Mouse (Mus musculus) stomach, postnatal 0 days (tissue): ENCODE measurements around the gene Banp.

ENCODE experiments used
- CTCF ChIP-seq: IDR thresholded peaks from 2 replicates; pipeline ENCODE4 v1.5.1; 2016; ENCODE audit warnings: antibody characterized with exemption, low read depth, mild to moderate bottlenecking, moderate library complexity
- EP300 ChIP-seq: optimal IDR thresholded peaks from 2 replicates; pipeline ENCODE3; 2016; ENCODE audit warnings: antibody characterized with exemption

DNA sequence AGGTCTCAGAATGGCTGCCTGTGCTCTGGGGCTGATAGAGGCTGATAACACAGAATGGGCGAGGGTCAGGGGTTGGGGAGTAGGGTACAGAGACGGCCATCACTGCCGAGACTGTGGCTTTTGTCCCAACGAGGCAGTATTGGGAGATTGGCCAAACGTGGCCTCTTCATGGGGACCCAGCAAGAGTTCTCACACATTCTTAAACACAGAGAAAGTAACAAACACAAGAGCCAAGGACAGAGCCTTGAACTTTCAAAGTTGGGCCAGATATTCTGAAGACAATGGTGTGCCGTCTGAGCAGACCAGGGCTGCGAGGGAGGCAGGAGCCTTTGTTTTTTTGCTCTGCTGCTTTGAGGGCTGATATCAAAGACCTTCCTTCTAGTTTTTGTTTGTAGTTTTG, 37.6 kb upstream of the Banp start:
- TF ChIP-seq CTCF (no peak), EP300 (no peak)
